Comparison of ENCODE assay signal across 8 mouse cellular contexts in genomic region chr3:51378665-51378946, GRCm38 (mm10). TPM values are rescaled to one million over a fixed set of nuclear protein-coding genes. Genes with fewer than 3 reads are reported as not detected.
A peak's percentile ranks its signal among the peaks of the same experiment; 100 is the strongest.
DNase-seq lines count a peak whose midpoint lies in the region; ATAC-seq and TF ChIP-seq lines count a peak whose summit lies in the region.

No protein-coding gene starts in this region.

- no peaks in the 10 kb centered on the region for H3K27me3 ChIP-seq in kidney, embryonic 15.5 days
- H3K27me3 ChIP-seq in hindbrain, postnatal 0 days (ENCODE audit: insufficient read depth, low read length): no peaks in the 10 kb centered on the region
- no peaks in the 10 kb centered on the region for H3K27me3 ChIP-seq in midbrain, embryonic 14.5 days (ENCODE audit: control insufficient read depth, insufficient read depth, low read length)

- no peaks in the 10 kb centered on the region for H3K36me3 ChIP-seq in kidney, embryonic 15.5 days
- H3K36me3 ChIP-seq in hindbrain, postnatal 0 days (ENCODE audit: insufficient read depth, low read length): no peaks in the 10 kb centered on the region
- H3K36me3 ChIP-seq in midbrain, embryonic 14.5 days (ENCODE audit: control insufficient read depth, insufficient read depth, low read length): no peaks in the 10 kb centered on the region

- peak overlapping the region; percentile 56 for H3K4me2 ChIP-seq in kidney, embryonic 15.5 days
- H3K4me2 ChIP-seq in hindbrain, postnatal 0 days (ENCODE audit: low read depth, low read length): peak overlapping the region; percentile 46
- H3K4me2 ChIP-seq in midbrain, embryonic 14.5 days (ENCODE audit: low read length): peak overlapping the region; percentile 43; the same call in 1 of the 2 replicates

- TF ChIP-seq POLR2A in bone marrow macrophage, adult 2 months (IDR thresholded peaks at IDR 0.05; ENCODE audit: borderline replicate concordance, low read depth, low read length): no peak

- ATAC-seq in kidney, embryonic 15.5 days (replicated peaks; ENCODE audit: low FRiP score): no peak
- ATAC-seq in hindbrain, postnatal 0 days: no peak
- ATAC-seq in midbrain, embryonic 14.5 days (ENCODE audit: low FRiP score, low TSS enrichment): no peak

- peaks cover 14% of the 10 kb centered on the region for H3K4me1 ChIP-seq in kidney, embryonic 15.5 days
- peaks cover 4% of the 10 kb centered on the region for H3K4me1 ChIP-seq in bone marrow macrophage, adult 2 months (ENCODE audit: control insufficient read depth, insufficient read depth, low read length)
- H3K4me1 ChIP-seq in hindbrain, postnatal 0 days (ENCODE audit: insufficient read depth, low read length): no peaks in the 10 kb centered on the region
- H3K4me1 ChIP-seq in midbrain, embryonic 14.5 days (ENCODE audit: control insufficient read depth, insufficient read depth, low read length): no peaks in the 10 kb centered on the region

- peak overlapping the region; percentile 34 for H3K4me3 ChIP-seq in kidney, embryonic 15.5 days (replicated peaks)
- H3K4me3 ChIP-seq in bone marrow macrophage, adult 2 months (ENCODE audit: insufficient read depth, low read length): peak overlapping the region; percentile 58
- no peak overlapping the region for H3K4me3 ChIP-seq in hindbrain, postnatal 0 days (ENCODE audit: low read length)
- H3K4me3 ChIP-seq in midbrain, embryonic 14.5 days (replicated peaks; ENCODE audit: low read depth, low read length): no peak overlapping the region

- no peak overlapping the region for H3K27ac ChIP-seq in kidney, embryonic 15.5 days
- no peak overlapping the region for H3K27ac ChIP-seq in bone marrow macrophage, adult 2 months (ENCODE audit: insufficient read depth, low read depth, low read length)
- no peak overlapping the region for H3K27ac ChIP-seq in hindbrain, postnatal 0 days
- no peak overlapping the region for H3K27ac ChIP-seq in midbrain, embryonic 14.5 days (replicated peaks; ENCODE audit: low read depth, low read length)

- no peak for DNase-seq in kidney, postnatal 36 days
- DNase-seq in hindbrain, postnatal 0 days (ENCODE audit: low spot score): no peak
- no peak for DNase-seq in midbrain, embryonic 14.5 days
- no peak for DNase-seq in adrenal gland, postnatal 4 days (ENCODE audit: low spot score in 2 of 2)
- DNase-seq in left cerebral cortex, postnatal 36 days (ENCODE audit: low spot score in 2 of 2): no peak
- DNase-seq in right cerebral cortex, postnatal 4 days: no peak

- H3K9ac ChIP-seq in kidney, embryonic 15.5 days: peak overlapping the region; percentile 29; the same call in 1 of the 2 replicates
- no peak overlapping the region for H3K9ac ChIP-seq in hindbrain, postnatal 0 days (replicated peaks; ENCODE audit: low read length)
- no peak overlapping the region for H3K9ac ChIP-seq in midbrain, embryonic 14.5 days (replicated peaks; ENCODE audit: low read length)

- H3K9me3 ChIP-seq in kidney, embryonic 15.5 days (replicated peaks): no peaks in the 10 kb centered on the region
- H3K9me3 ChIP-seq in hindbrain, postnatal 0 days (ENCODE audit: low read length): no peaks in the 10 kb centered on the region
- no peaks in the 10 kb centered on the region for H3K9me3 ChIP-seq in midbrain, embryonic 14.5 days (ENCODE audit: control insufficient read depth, low read length)

- TF ChIP-seq CTCF in bone marrow macrophage, adult 2 months (IDR thresholded peaks at IDR 0.05; ENCODE audit: low read depth, low read length): no peak
- TF ChIP-seq CTCF in hindbrain, postnatal 0 days (IDR thresholded peaks at IDR 0.05; ENCODE audit: low read depth): no peak

- 80% methylated on average over 3 of the region's 3 CpGs for WGBS in kidney, embryonic 15.5 days
- WGBS in hindbrain, postnatal 0 days: 87% methylated on average over 3 of the region's 3 CpGs
- 87% methylated on average over 3 of the region's 3 CpGs for WGBS in midbrain, embryonic 14.5 days

- intact Hi-C loops in left cerebral cortex, postnatal 36 days (cut with DNase I): no loop called here

RNA-seq across cellular contexts. Expression of gene Mgarp, which starts 17.9 kb away (rescaled TPM):
- 5.3 and 11.4 TPM in 2 replicates for polyA plus RNA-seq in kidney, embryonic 15.5 days (2015; fragmentation: Nextera tagmentation; extraction: Ambion mirVana)
- polyA plus RNA-seq in bone marrow macrophage, adult 2 months (2012; ENCODE audit: insufficient read depth, insufficient read length, missing spikeins): not detected in 2 replicates
- total RNA-seq in hindbrain, postnatal 0 days (2014; rRNA removed): 2.8 and 3.1 TPM in 2 replicates
- polyA plus RNA-seq in hindbrain, postnatal 0 days (2015; fragmentation: Nextera tagmentation; extraction: Ambion mirVana): 2.1 and 3.2 TPM in 2 replicates
- 2.6 and 4.6 TPM in 2 replicates for polyA plus RNA-seq in midbrain, embryonic 14.5 days (2014; fragmentation: Nextera tagmentation; extraction: Ambion mirVana)
- 100 to 1,000 TPM; 477 to 530 TPM for total RNA-seq in adrenal gland, postnatal 4 days (2021)
- total RNA-seq in left cerebral cortex, postnatal 36 days (2021): not detected

RNA-seq across cellular contexts. Expression of gene Ndufc1, which starts 30.2 kb away (rescaled TPM):
- 771 and 842 TPM in 2 replicates for polyA plus RNA-seq in kidney, embryonic 15.5 days (2015; fragmentation: Nextera tagmentation; extraction: Ambion mirVana)
- 133 and 140 TPM in 2 replicates for polyA plus RNA-seq in bone marrow macrophage, adult 2 months (2012; ENCODE audit: insufficient read depth, insufficient read length, missing spikeins)
- 33.4 and 35.0 TPM in 2 replicates for total RNA-seq in hindbrain, postnatal 0 days (2014; rRNA removed)
- polyA plus RNA-seq in hindbrain, postnatal 0 days (2015; fragmentation: Nextera tagmentation; extraction: Ambion mirVana): 1,023 and 1,091 TPM in 2 replicates
- 796 and 925 TPM in 2 replicates for polyA plus RNA-seq in midbrain, embryonic 14.5 days (2014; fragmentation: Nextera tagmentation; extraction: Ambion mirVana)
- total RNA-seq in adrenal gland, postnatal 4 days (2021): 100 to 1,000 TPM; 492 to 529 TPM
- total RNA-seq in left cerebral cortex, postnatal 36 days (2021): 100 to 1,000 TPM; 288 to 324 TPM

RNA-seq across cellular contexts. Expression of gene Naa15, which starts 36.3 kb away (rescaled TPM):
- 52.3 and 54.6 TPM in 2 replicates for polyA plus RNA-seq in kidney, embryonic 15.5 days (2015; fragmentation: Nextera tagmentation; extraction: Ambion mirVana)
- 48.1 and 56.7 TPM in 2 replicates for polyA plus RNA-seq in bone marrow macrophage, adult 2 months (2012; ENCODE audit: insufficient read depth, insufficient read length, missing spikeins)
- total RNA-seq in hindbrain, postnatal 0 days (2014; rRNA removed): 20.4 and 22.5 TPM in 2 replicates
- 35.0 and 36.5 TPM in 2 replicates for polyA plus RNA-seq in hindbrain, postnatal 0 days (2015; fragmentation: Nextera tagmentation; extraction: Ambion mirVana)
- 37.9 and 41.5 TPM in 2 replicates for polyA plus RNA-seq in midbrain, embryonic 14.5 days (2014; fragmentation: Nextera tagmentation; extraction: Ambion mirVana)
- 10 to 100 TPM; 56.8 to 63.5 TPM for total RNA-seq in adrenal gland, postnatal 4 days (2021)
- 10 to 100 TPM; 34.7 to 43.7 TPM for total RNA-seq in left cerebral cortex, postnatal 36 days (2021)

RNA-seq across cellular contexts. Expression of gene Elf2, which starts 38.1 kb away (rescaled TPM):
- polyA plus RNA-seq in kidney, embryonic 15.5 days (2015; fragmentation: Nextera tagmentation; extraction: Ambion mirVana): 58.2 and 73.7 TPM in 2 replicates
- polyA plus RNA-seq in bone marrow macrophage, adult 2 months (2012; ENCODE audit: insufficient read depth, insufficient read length, missing spikeins): 54.0 and 57.6 TPM in 2 replicates
- total RNA-seq in hindbrain, postnatal 0 days (2014; rRNA removed): 47.8 and 56.2 TPM in 2 replicates
- polyA plus RNA-seq in hindbrain, postnatal 0 days (2015; fragmentation: Nextera tagmentation; extraction: Ambion mirVana): 31.2 and 32.6 TPM in 2 replicates
- 28.6 and 37.3 TPM in 2 replicates for polyA plus RNA-seq in midbrain, embryonic 14.5 days (2014; fragmentation: Nextera tagmentation; extraction: Ambion mirVana)
- total RNA-seq in adrenal gland, postnatal 4 days (2021): 100 to 1,000 TPM; 122 to 124 TPM
- total RNA-seq in left cerebral cortex, postnatal 36 days (2021): 10 to 100 TPM; 40.6 to 45.1 TPM

Comparison
In these comparisons a context has a peak if more than half of its experiments do, and no peak if none do; other contexts are left out.
1. H3K4me3 ChIP-seq: peak in kidney, embryonic 15.5 days (single experiment) and bone marrow macrophage, adult 2 months (single experiment); none in hindbrain, postnatal 0 days (single experiment) and midbrain, embryonic 14.5 days (single experiment).
2. Peak in every context shown above with its lines, with median percentiles within 50 percentile points of each other: H3K4me2 ChIP-seq.